Mouse (Mus musculus): ENCODE data around the gene Podn.

Podn gene

DNA sequence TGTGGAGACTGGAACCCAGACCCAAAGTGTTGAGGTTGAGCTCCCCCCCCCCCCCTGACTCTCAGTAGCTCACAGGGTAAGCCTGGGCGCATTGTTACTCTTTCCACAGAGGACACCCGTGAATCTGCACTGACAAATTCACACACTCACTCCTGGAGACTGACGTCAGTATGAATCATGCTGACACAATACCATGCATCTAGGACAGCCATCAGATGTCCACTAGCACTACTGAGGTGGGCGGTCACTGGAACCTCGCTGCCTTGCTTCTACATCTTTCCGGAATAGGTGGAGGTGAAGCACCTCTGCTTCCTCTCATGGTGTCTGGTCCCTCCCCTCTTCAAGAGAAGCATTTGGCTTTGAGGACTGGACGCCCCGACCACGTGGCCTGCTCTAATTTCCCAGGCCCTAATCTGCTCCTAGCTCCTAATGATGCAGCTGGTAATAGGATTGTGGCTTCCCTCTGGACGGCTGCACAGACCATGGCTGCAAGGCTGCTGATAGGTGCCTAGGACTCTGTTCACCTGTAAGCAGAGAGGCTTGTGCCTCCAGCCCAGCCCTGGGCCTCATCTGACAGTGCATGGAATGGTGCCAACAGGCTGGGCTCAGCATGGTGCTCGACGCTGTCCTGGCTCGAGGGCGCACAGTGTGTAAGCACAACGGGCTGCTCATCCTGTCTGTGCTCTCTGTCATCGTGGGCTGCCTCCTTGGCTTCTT lies 128.1 kb downstream of the Podn start, which contains the start of gene Slc1a7:
TSS of gene Slc1a7 (plus strand) at position 367 of the 717 bp plus-strand sequence.
- in situ Hi-C loops (cut with MboI, MseI): no loop called here

DNA sequence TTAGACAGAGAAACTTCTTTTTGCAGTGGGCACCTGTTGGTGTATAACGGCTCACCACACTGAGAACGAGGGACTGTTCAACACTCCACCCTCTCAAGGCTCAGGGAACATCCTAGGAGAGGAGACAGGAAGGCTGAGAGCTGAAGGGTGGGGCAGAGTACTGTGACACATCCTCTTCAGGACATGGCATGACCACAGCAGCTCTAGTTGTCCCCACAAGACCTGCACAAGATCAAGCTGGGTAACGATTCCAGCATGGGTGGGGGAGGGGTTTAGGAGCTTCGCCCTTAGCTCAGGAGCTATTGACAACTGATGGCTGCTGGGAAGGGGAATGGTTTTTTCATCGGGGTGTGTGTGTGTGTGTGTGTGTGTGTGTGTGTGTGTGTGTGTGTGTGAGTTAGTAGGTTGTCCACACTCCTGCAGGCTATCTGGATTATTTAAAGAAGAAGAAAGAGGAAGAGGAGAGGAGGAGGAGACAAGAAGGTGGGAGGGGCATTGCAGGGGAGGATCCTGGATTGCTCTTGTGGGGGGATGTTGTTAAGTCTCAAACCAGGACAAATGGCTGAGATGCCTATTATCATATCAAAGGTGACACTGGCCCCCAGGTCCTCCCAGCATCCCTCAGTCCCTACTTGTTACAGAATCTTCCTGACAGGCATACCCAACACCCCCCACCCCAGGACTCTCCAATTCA lies 129.7 kb downstream of the Podn start:
- in situ Hi-C loops (cut with MboI, MseI): no loop called here
